Mouse (Mus musculus) lung, postnatal 0 days (tissue): ENCODE results near the gene Plekhb1.
A peak's percentile ranks its signal among the peaks of the same experiment; 100 is the strongest.

ENCODE experiments used
- CTCF ChIP-seq: IDR thresholded peaks from 2 replicates; pipeline ENCODE4 v1.5.1; 2016; ENCODE audit warnings: antibody characterized with exemption, mild to moderate bottlenecking
- EP300 ChIP-seq: IDR thresholded peaks from 2 replicates; pipeline ENCODE4 v1.6.1; 2016; ENCODE audit warnings: antibody characterized with exemption, mild to moderate bottlenecking, control low read depth

DNA sequence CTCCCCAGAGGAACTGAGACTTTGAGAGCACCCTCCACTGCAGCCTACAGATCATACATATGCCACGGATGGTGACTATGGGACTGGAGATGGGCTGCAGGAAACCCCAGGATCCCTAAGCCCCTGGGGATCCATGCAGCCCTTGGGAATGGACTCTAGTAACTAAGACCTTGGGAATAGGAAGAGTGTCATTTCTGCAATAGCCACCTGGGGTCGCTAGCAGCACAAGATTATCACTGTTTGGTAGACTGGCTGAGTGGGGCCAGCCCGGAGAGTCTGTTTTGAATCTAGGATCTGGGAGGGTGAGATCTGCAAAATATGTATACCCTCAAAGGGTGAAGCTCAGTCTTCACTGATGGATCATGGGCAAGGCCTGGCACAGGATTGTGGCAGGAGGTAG lies 17.1 kb downstream of the Plekhb1 start:
- no peak for TF ChIP-seq EP300
- peak; percentile 86 for TF ChIP-seq CTCF
